Mouse (Mus musculus) G1E (cell line): ENCODE data around the gene Dusp11. TPM values are rescaled to one million over a fixed set of nuclear protein-coding genes. Genes with fewer than 3 reads are reported as not detected.
"Not testable (repeated sequence)": the region's sequence is repeated elsewhere in the genome, so short reads cannot be mapped to it uniquely, and the experiment has no call there.

Experiments used
- ATAC-seq: 2 replicates; pipeline ENCODE4 v1.8.0; 2016; ENCODE audit warnings: mild to moderate bottlenecking; ENCODE audit not compliant: insufficient number of reproducible peaks, poor library complexity, low FRiP score, severe bottlenecking; ENCODE audit errors: extremely low read depth
- DNase-seq: peaks from one replicate; pipeline ENCODE4 v3.0.0; 2012; ENCODE audit warnings: low spot score
- H3K27me3 ChIP-seq: 2 replicates; pipeline ENCODE4 v1.6.1; 2012; ENCODE audit warnings: mild to moderate bottlenecking, low read length, inconsistent platforms; ENCODE audit not compliant: insufficient read depth
- H3K36me3 ChIP-seq: replicated peaks from 2 replicates; pipeline ENCODE3; 2012; ENCODE audit warnings: mild to moderate bottlenecking, inconsistent platforms
- H3K4me1 ChIP-seq: 2 replicates; pipeline ENCODE4 v1.6.1; 2012; ENCODE audit warnings: low read depth, low read length, inconsistent platforms, mixed read lengths; ENCODE audit not compliant: insufficient read depth
- H3K4me3 ChIP-seq: 2 replicates; pipeline ENCODE4 v1.5.1; 2012; ENCODE audit warnings: low read depth, mild to moderate bottlenecking, inconsistent platforms, low read length, moderate library complexity, mixed read lengths
- H3K9me3 ChIP-seq: replicated peaks from 2 replicates; pipeline ENCODE4 v1.6.1; 2012; ENCODE audit warnings: inconsistent platforms
- CTCF ChIP-seq: IDR thresholded peaks from 2 replicates; pipeline ENCODE4 v1.5.1; 2012; ENCODE audit warnings: low read depth, low read length, inconsistent platforms, mixed read lengths
- GATA1 ChIP-seq: IDR thresholded peaks from 2 replicates; pipeline ENCODE4 v1.6.1; 2012; ENCODE audit warnings: borderline replicate concordance, low read length, inconsistent platforms, mixed read lengths
- GATA2 ChIP-seq: IDR thresholded peaks from 2 replicates; pipeline ENCODE4 v1.6.1; 2012; ENCODE audit warnings: low read depth, low read length, inconsistent platforms, borderline replicate concordance
- POLR2AphosphoS5 ChIP-seq: IDR thresholded peaks from 2 replicates; pipeline ENCODE4 v1.6.1; 2012; ENCODE audit warnings: low read depth, low read length, inconsistent platforms; ENCODE audit not compliant: insufficient replicate concordance
- TAL1 ChIP-seq: conservative IDR thresholded peaks from 2 replicates; pipeline ENCODE4 v1.6.1; 2012; ENCODE audit warnings: low read depth, low read length, inconsistent platforms, mixed read lengths
- polyA plus RNA-seq: library from polyadenylated mRNA; stranded (reverse); fragments of >175 nt; gene quantifications from 2 replicates; pipeline ENCODE4 v1.2.3, GENCODE M21; 2012
- total RNA-seq, 2 experiments: library from RNA; stranded (forward) in 1 of 2; stranded (reverse) in 1 of 2; fragments of 200-1000 nt in 1 of 2; fragments of >200 nt in 1 of 2; fragmentation: Nextera tagmentation in 1 of 2; gene quantifications; 2 replicates each; pipeline ENCODE4 v1.2.3; 2014 to 2017

Gene Dusp11
- total and polyA plus RNA-seq, 3 experiments: 59.6 to 254 (median 82.0) TPM

GRCm38 (mm10) chr6:85909704-85910103 is 51.8 kb downstream of the Dusp11 start:
- Histone ChIP-seq H3K36me3 (peaks cover 19% of the 10 kb centered on the region), H3K4me1 (peaks cover 17% of the 10 kb centered on the region), H3K27me3 (peaks cover 9% of the 10 kb centered on the region; the same call in 1 of the 2 replicates), H3K4me3 (no peak overlapping the region), H3K9me3 (no peaks in the 10 kb centered on the region)
- TF ChIP-seq GATA2 (no peak), TAL1 (no peak), GATA1 (no peak), CTCF (no peak), POLR2AphosphoS5 (no peak)
- DNase-seq (no peak), ATAC-seq (no peak)

- ATAC-seq (no peak), DNase-seq (no peak)
- Histone ChIP-seq H3K9me3 (no peaks in the 10 kb centered on the region), H3K36me3 (peaks cover 19% of the 10 kb centered on the region), H3K27me3 (peaks cover 9% of the 10 kb centered on the region; the same call in 1 of the 2 replicates), H3K4me3 (no peak overlapping the region), H3K4me1 (peaks cover 14% of the 10 kb centered on the region)
- TF ChIP-seq POLR2AphosphoS5: no peak
- no peak for TF ChIP-seq GATA1
- no peak for TF ChIP-seq GATA2
- no peak for TF ChIP-seq CTCF
- TF ChIP-seq TAL1: no peak
Observed at GRCm38 (mm10) chr6:85908341-85908740, 53.1 kb downstream of the Dusp11 start.

GRCm38 (mm10) chr6:85906911-85907351 is 54.5 kb downstream of the Dusp11 start:
- H3K4me3 ChIP-seq, ATAC-seq, H3K9me3 ChIP-seq, H3K27me3 ChIP-seq, DNase-seq: not testable (repeated sequence)
- H3K4me1 ChIP-seq: peaks cover 14% of the 10 kb centered on the region
- H3K36me3 ChIP-seq: peaks cover 17% of the 10 kb centered on the region

GRCm38 (mm10) chr6:85904642-85905061 is 56.8 kb downstream of the Dusp11 start, which contains the start of gene Nat8f4:
Nat8f4 (minus strand) TSS chr6:85904884.
- H3K9me3 ChIP-seq, H3K27me3 ChIP-seq, H3K4me1 ChIP-seq, H3K36me3 ChIP-seq: not testable (repeated sequence)
- peak; percentile 63; the same call in 1 of the 2 replicates for TF ChIP-seq CTCF
- ATAC-seq (peak; percentile 34; the same call in 1 of the 2 replicates), DNase-seq (peak; percentile 21)
- peak within 1 kb of the TSS; percentile 70 for H3K4me3 ChIP-seq

- Histone ChIP-seq H3K4me1 (peaks cover 9% of the 10 kb centered on the region), H3K4me3 (no peak overlapping the region), H3K36me3 (peaks cover 4% of the 10 kb centered on the region), H3K9me3 (no peaks in the 10 kb centered on the region), H3K27me3 (peaks cover 9% of the 10 kb centered on the region; the same call in 1 of the 2 replicates)
- DNase-seq (no peak), ATAC-seq (no peak)
- TF ChIP-seq GATA1: no peak
- TF ChIP-seq CTCF: no peak
- TF ChIP-seq POLR2AphosphoS5: no peak
- TF ChIP-seq TAL1: no peak
Observed at GRCm38 (mm10) chr6:85902303-85902702, 59.2 kb downstream of the Dusp11 start.

GRCm38 (mm10) chr6:85898596-85899475 is 62.6 kb downstream of the Dusp11 start:
- not testable (repeated sequence) for H3K36me3 ChIP-seq, H3K9me3 ChIP-seq, H3K4me1 ChIP-seq, H3K27me3 ChIP-seq, H3K4me3 ChIP-seq, DNase-seq, ATAC-seq

GRCm38 (mm10) chr6:85895061-85895648 is 66.3 kb downstream of the Dusp11 start:
- H3K36me3 ChIP-seq, H3K4me3 ChIP-seq, H3K27me3 ChIP-seq, DNase-seq, ATAC-seq, H3K9me3 ChIP-seq, H3K4me1 ChIP-seq: not testable (repeated sequence)
- TF ChIP-seq CTCF: peak; percentile 70

Other genes with a start within 250 kb of the Dusp11 start
- not detected in 2 replicates for gene Nat8f7, start 248.5 kb downstream of the Dusp11 start, total RNA-seq (2014; fragmentation: Nextera tagmentation)
- gene Nat8f7, start 248.5 kb downstream of the Dusp11 start, total RNA-seq (2017): not detected in 2 replicates
- not detected in 2 replicates for gene Nat8f7, start 248.5 kb downstream of the Dusp11 start, polyA plus RNA-seq
- not detected in 2 replicates for gene Nat8f3, start 195.9 kb downstream of the Dusp11 start, total RNA-seq (2014; fragmentation: Nextera tagmentation)
- gene Nat8f3, start 195.9 kb downstream of the Dusp11 start, total RNA-seq (2017): 0.12 and 0.22 TPM in 2 replicates
- gene Nat8f3, start 195.9 kb downstream of the Dusp11 start, polyA plus RNA-seq: not detected in 2 replicates
- not detected in 2 replicates for gene Nat8f6, start 140.7 kb downstream of the Dusp11 start, total RNA-seq (2014; fragmentation: Nextera tagmentation)
- not detected in 2 replicates for gene Nat8f6, start 140.7 kb downstream of the Dusp11 start, total RNA-seq (2017)
- not detected in 2 replicates for gene Nat8f6, start 140.7 kb downstream of the Dusp11 start, polyA plus RNA-seq
- not detected in 2 replicates for gene Nat8f5, start 140.7 kb downstream of the Dusp11 start, total RNA-seq (2014; fragmentation: Nextera tagmentation)
- gene Nat8f5, start 140.7 kb downstream of the Dusp11 start, total RNA-seq (2017): not detected in 2 replicates
- gene Nat8f5, start 140.7 kb downstream of the Dusp11 start, polyA plus RNA-seq: not detected in 2 replicates
- gene Nat8, start 129.6 kb downstream of the Dusp11 start, total RNA-seq (2014; fragmentation: Nextera tagmentation): not detected in 2 replicates
- gene Nat8, start 129.6 kb downstream of the Dusp11 start, total RNA-seq (2017): not detected in 2 replicates
- gene Nat8, start 129.6 kb downstream of the Dusp11 start, polyA plus RNA-seq: not detected in 2 replicates
- gene Nat8f2, start 92.5 kb downstream of the Dusp11 start, total RNA-seq (2014; fragmentation: Nextera tagmentation): not detected in 2 replicates
- gene Nat8f2, start 92.5 kb downstream of the Dusp11 start, total RNA-seq (2017): 0.06 and 0.11 TPM in 2 replicates
- not detected in 2 replicates for gene Nat8f2, start 92.5 kb downstream of the Dusp11 start, polyA plus RNA-seq
- 1.4 and 1.7 TPM in 2 replicates for gene Nat8f4, start 56.8 kb downstream of the Dusp11 start, total RNA-seq (2014; fragmentation: Nextera tagmentation)
- 3.1 and 3.6 TPM in 2 replicates for gene Nat8f4, start 56.8 kb downstream of the Dusp11 start, total RNA-seq (2017)
- 0.11 and 0.14 TPM in 2 replicates for gene Nat8f4, start 56.8 kb downstream of the Dusp11 start, polyA plus RNA-seq
- 68.6 and 70.6 TPM in 2 replicates for gene Tprkb, start 49.8 kb downstream of the Dusp11 start, total RNA-seq (2014; fragmentation: Nextera tagmentation)
- 74.9 and 80.9 TPM in 2 replicates for gene Tprkb, start 49.8 kb downstream of the Dusp11 start, total RNA-seq (2017)
- gene Tprkb, start 49.8 kb downstream of the Dusp11 start, polyA plus RNA-seq: 6.3 TPM in 2 replicates
- 11.2 TPM in 2 replicates for gene Nat8f1, start 46.0 kb downstream of the Dusp11 start, total RNA-seq (2014; fragmentation: Nextera tagmentation)
- 4.8 and 6.4 TPM in 2 replicates for gene Nat8f1, start 46.0 kb downstream of the Dusp11 start, total RNA-seq (2017)
- 1.3 and 1.9 TPM in 2 replicates for gene Nat8f1, start 46.0 kb downstream of the Dusp11 start, polyA plus RNA-seq
- not detected in 2 replicates for gene Figla, start 54.5 kb upstream of the Dusp11 start, total RNA-seq (2014; fragmentation: Nextera tagmentation)
- gene Figla, start 54.5 kb upstream of the Dusp11 start, total RNA-seq (2017): not detected in 2 replicates
- gene Figla, start 54.5 kb upstream of the Dusp11 start, polyA plus RNA-seq: not detected in 2 replicates
- gene Add2, start 67.0 kb upstream of the Dusp11 start, total RNA-seq (2014; fragmentation: Nextera tagmentation): 43.2 and 82.9 TPM in 2 replicates
- gene Add2, start 67.0 kb upstream of the Dusp11 start, total RNA-seq (2017): 106 and 121 TPM in 2 replicates
- gene Add2, start 67.0 kb upstream of the Dusp11 start, polyA plus RNA-seq: 114 and 125 TPM in 2 replicates
- gene Tgfa, start 233.6 kb upstream of the Dusp11 start, total RNA-seq (2014; fragmentation: Nextera tagmentation): 25.6 and 28.8 TPM in 2 replicates
- gene Tgfa, start 233.6 kb upstream of the Dusp11 start, total RNA-seq (2017): 13.3 and 13.9 TPM in 2 replicates
- 30.6 and 32.5 TPM in 2 replicates for gene Tgfa, start 233.6 kb upstream of the Dusp11 start, polyA plus RNA-seq